ENCODE assay signal across 11 mouse cellular contexts in the genomic region with DNA sequence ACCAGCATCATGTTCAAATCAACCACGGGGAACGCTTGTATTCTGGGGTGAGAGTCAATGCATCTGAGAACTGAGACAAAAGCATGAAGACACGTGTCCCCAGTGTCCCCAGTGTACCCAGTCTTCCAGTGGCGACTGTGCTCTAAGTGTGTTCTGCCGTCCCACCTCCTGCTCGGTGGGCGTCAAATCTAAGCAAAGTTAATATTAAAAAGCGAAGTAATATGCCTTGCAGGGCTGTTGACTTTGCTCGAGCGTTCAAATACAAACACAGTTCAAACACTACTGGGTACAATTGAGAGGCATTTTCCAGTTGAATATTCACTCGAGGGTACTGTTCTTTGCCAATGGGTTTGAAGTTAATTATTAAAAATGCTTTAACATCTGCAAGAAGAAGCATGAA.
DNase-seq lines count a peak whose midpoint lies in the region; ATAC-seq and TF ChIP-seq lines count a peak whose summit lies in the region.
"Had no signal": no experiment of that assay in that cellular context is flagged by ENCODE, and none has a peak within 500 bp of the region (broad histone marks: within the 10 kb centered on the region; RNA-seq: fewer than 3 reads in every experiment).

No protein-coding gene starts in this region.

- no peak overlapping the region for H3K4me3 ChIP-seq in heart, embryonic 10.5 days
- H3K4me3 ChIP-seq in lung, embryonic 14.5 days (ENCODE audit: low read depth, low read length) = 0 out of 2 replicates have a peak overlapping the region, but pooled peaks have one; percentile 10
- no peak overlapping the region for H3K4me3 ChIP-seq in kidney, embryonic 14.5 days (ENCODE audit: low read length)
- H3K4me3 ChIP-seq in stomach, embryonic 14.5 days (ENCODE audit: low read depth, low read length) = no peak overlapping the region
- H3K4me3 ChIP-seq: hindbrain, embryonic 12.5 days had no signal

- H3K27me3 ChIP-seq in heart, embryonic 10.5 days (ENCODE audit: insufficient read depth, poor library complexity, severe bottlenecking) = no peaks in the 10 kb centered on the region
- no peaks in the 10 kb centered on the region for H3K27me3 ChIP-seq in lung, embryonic 14.5 days (ENCODE audit: insufficient read depth, low read length)
- no peaks in the 10 kb centered on the region for H3K27me3 ChIP-seq in kidney, embryonic 14.5 days (ENCODE audit: control insufficient read depth, insufficient read depth, low read length)
- H3K27me3 ChIP-seq in stomach, embryonic 14.5 days (ENCODE audit: control insufficient read depth, insufficient read depth, low read length) = no peaks in the 10 kb centered on the region
- H3K27me3 ChIP-seq: hindbrain, embryonic 12.5 days had no signal

- WGBS in heart, embryonic 10.5 days = 77% methylated on average over 11 of the region's 11 CpGs
- 59% methylated on average over 11 of the region's 11 CpGs for WGBS in lung, embryonic 14.5 days
- 61% methylated on average over 11 of the region's 11 CpGs for WGBS in kidney, embryonic 14.5 days
- WGBS in stomach, embryonic 14.5 days = 61% methylated on average over 11 of the region's 11 CpGs

- 0 out of 2 replicates have a peak overlapping the region, but pooled peaks have one; percentile 72 for H3K27ac ChIP-seq in heart, embryonic 10.5 days
- H3K27ac ChIP-seq in lung, embryonic 14.5 days (ENCODE audit: low read depth) = peak overlapping the region; percentile 89
- peak overlapping the region; percentile 86; the same call in 1 of the 2 replicates for H3K27ac ChIP-seq in kidney, embryonic 14.5 days (ENCODE audit: low read depth, low read length)
- peak overlapping the region; percentile 68; the same call in 1 of the 2 replicates for H3K27ac ChIP-seq in stomach, embryonic 14.5 days (ENCODE audit: low read length)
- H3K27ac ChIP-seq: hindbrain, embryonic 12.5 days; macrophage had no signal

- peaks cover 36% of the 10 kb centered on the region for H3K4me1 ChIP-seq in heart, embryonic 10.5 days
- peaks cover 15% of the 10 kb centered on the region for H3K4me1 ChIP-seq in lung, embryonic 14.5 days (ENCODE audit: insufficient read depth)
- peaks cover 37% of the 10 kb centered on the region for H3K4me1 ChIP-seq in kidney, embryonic 14.5 days (ENCODE audit: control insufficient read depth, insufficient read depth, low read length)
- peaks cover 5% of the 10 kb centered on the region; the same call in 1 of the 2 replicates for H3K4me1 ChIP-seq in stomach, embryonic 14.5 days (ENCODE audit: control insufficient read depth, insufficient read depth, low read length)

- H3K36me3 ChIP-seq in heart, embryonic 10.5 days = no peaks in the 10 kb centered on the region
- H3K36me3 ChIP-seq in lung, embryonic 14.5 days (ENCODE audit: insufficient read depth) = no peaks in the 10 kb centered on the region
- no peaks in the 10 kb centered on the region for H3K36me3 ChIP-seq in kidney, embryonic 14.5 days (ENCODE audit: control insufficient read depth, insufficient read depth, low read length)
- no peaks in the 10 kb centered on the region for H3K36me3 ChIP-seq in stomach, embryonic 14.5 days (ENCODE audit: control insufficient read depth, insufficient read depth, low read length)
- H3K36me3 ChIP-seq: hindbrain, embryonic 12.5 days had no signal

- no peak for DNase-seq in heart, embryonic 10.5 days (ENCODE audit: low spot score)
- no peak for DNase-seq in heart, adult 18-20 months
- peak; percentile 59 for DNase-seq in lung, embryonic 14.5 days
- DNase-seq in lung, postnatal 25 days (ENCODE audit: low spot score) = no peak
- DNase-seq in ovary, adult 18-20 months (ENCODE audit: low spot score) = no peak
- DNase-seq in adrenal gland, postnatal 36 days = no peak
- DNase-seq: thymus, postnatal 36 days had no signal

- H3K9me3 ChIP-seq in heart, embryonic 10.5 days = no peaks in the 10 kb centered on the region
- H3K9me3 ChIP-seq in lung, embryonic 14.5 days (ENCODE audit: low read depth, low read length) = no peaks in the 10 kb centered on the region
- H3K9me3 ChIP-seq in kidney, embryonic 14.5 days (ENCODE audit: control insufficient read depth, low read length) = no peaks in the 10 kb centered on the region
- H3K9me3 ChIP-seq in stomach, embryonic 14.5 days (ENCODE audit: control insufficient read depth, low read depth, low read length) = no peaks in the 10 kb centered on the region
- H3K9me3 ChIP-seq: hindbrain, embryonic 12.5 days had no signal

- peak overlapping the region; percentile 55 for H3K4me2 ChIP-seq in lung, embryonic 14.5 days
- H3K4me2 ChIP-seq in kidney, embryonic 14.5 days (replicated peaks; ENCODE audit: low read depth, low read length) = peak overlapping the region; percentile 15
- peak overlapping the region; percentile 22; the same call in 1 of the 2 replicates for H3K4me2 ChIP-seq in stomach, embryonic 14.5 days (replicated peaks; ENCODE audit: low read depth, low read length)
- H3K4me2 ChIP-seq: hindbrain, embryonic 12.5 days had no signal

- no peak overlapping the region for H3K9ac ChIP-seq in lung, embryonic 14.5 days
- H3K9ac ChIP-seq in kidney, embryonic 14.5 days (ENCODE audit: low read depth, low read length) = peak overlapping the region; percentile 18; the same call in 1 of the 2 replicates
- no peak overlapping the region for H3K9ac ChIP-seq in stomach, embryonic 14.5 days (replicated peaks; ENCODE audit: low read depth, low read length)
- H3K9ac ChIP-seq: hindbrain, embryonic 12.5 days had no signal

- TF ChIP-seq CTCF in lung, embryonic 14.5 days (IDR thresholded peaks at IDR 0.05; ENCODE audit: low read depth) = no peak

- peak; percentile 72 for ATAC-seq in lung, embryonic 14.5 days (ENCODE audit: insufficient read depth)
- ATAC-seq in kidney, embryonic 14.5 days (ENCODE audit: low FRiP score, low TSS enrichment) = no peak
- peak; percentile 46; the same call in 1 of the 2 replicates for ATAC-seq in stomach, embryonic 14.5 days (ENCODE audit: insufficient number of reproducible peaks, insufficient read depth, low FRiP score, low read depth)
